Mouse (Mus musculus) right cerebral cortex, postnatal 36 days (tissue): ENCODE results near the gene Palld.
A peak's percentile ranks its signal among the peaks of the same experiment; 100 is the strongest.

ENCODE experiments used
- DNase-seq, 2 experiments: peaks; one replicate each; pipeline ENCODE4 v3.0.0; 2022; ENCODE audit warnings: low spot score in 2 of 2, mixed read lengths in 1 of 2

Gene Palld

DNA sequence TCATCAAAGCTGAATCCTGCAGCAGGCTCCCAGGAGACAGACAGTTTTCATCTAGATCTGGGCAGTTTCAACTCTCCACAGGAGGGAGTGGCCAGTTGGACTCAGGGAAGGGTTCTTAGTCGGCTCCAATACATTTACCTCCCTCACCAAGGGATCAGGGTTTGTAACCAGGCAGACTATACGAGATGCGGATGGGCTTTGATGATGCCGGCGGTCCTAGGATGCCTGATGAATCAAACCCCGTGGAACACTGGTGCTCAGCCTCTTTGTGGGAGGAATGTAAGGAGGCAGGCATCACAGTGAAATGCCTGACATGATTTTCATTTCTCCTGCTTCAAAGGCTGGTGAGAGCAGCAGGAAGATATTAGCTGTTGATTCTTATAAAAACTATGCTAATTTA is 347.1 kb downstream of the Palld start:
- no peak for DNase-seq

GRCm38 (mm10) chr8:61552755-61553402 is 349.6 kb downstream of the Palld start:
- no peak for DNase-seq

- DNase-seq, result no peak
Measured at GRCm38 (mm10) chr8:61552221-61552620, 350.3 kb downstream of the Palld start.

GRCm38 (mm10) chr8:61550006-61550748 is 352.3 kb downstream of the Palld start:
- DNase-seq, result no peak

DNA sequence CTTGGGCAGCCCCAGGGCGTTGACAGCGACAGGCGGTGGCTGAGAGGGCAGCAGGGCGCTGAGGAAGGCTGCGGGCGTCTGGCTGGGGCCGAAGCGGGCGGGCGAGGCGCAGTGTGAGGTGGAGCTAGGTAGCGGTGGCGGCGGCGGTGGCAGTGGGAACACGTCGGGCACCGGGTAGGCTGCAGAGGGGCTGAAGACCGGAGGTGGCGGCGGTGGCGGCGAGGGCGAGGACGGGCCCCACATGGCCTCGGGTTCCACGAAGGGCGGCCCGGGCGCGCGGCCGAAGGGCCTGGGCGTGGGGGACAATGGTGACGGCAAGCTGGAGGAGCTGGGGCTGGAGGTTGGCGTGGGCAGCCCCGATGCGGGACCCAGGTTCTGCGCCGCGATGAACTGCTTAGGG is 352.9 kb downstream of the Palld start:
- DNase-seq, result no peak

DNA sequence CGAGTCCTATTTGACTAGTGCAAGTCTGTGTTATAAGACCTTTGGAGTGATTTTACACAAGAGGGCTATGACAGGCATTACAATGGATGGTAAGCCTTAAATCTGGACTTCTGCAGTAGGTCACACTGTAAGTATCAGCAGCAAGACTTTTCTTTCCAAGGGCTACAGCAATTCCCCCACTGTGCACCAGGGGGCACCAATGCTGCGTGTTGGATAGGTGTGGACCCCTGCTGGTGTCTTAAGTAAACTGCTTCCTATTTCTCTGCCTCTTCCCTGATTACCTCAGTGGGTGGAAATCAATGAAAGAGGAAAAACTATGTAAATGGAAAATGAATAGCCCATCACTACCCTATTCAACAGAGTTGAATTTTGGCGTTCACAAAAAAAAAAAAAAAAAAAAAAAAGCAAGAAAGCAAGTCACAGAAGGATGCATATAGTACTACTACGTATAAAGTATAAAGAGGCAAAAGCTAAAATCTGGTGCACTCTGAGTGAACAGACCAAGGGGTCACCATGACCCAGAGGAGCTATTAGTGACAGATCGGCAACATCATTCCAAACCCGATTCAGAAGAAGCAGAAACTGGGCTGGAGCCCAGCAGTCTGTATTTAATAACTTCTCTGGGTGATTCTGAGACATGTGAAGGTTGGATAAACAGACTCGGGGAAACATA is 362.5 kb downstream of the Palld start:
- peak; percentile 68 to 75 for DNase-seq

DNA sequence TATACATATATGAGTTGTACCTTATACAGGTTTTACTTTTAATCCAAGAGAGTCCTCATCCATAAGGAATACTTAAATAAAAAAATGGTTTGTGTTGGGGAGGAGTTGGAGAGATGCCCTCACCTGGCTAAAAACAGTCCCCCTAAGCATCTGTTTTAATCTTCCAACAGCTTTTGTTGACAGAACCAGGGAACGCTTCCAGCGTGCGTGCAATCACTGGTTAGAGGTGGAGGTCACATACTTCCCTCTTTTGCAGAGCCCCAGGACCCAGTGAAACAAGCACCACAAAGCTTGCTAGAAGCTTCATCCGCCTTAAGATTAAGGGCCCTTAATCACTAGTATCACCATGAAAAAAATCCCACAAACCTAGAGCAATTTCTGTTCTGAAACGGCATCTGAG is 365.0 kb downstream of the Palld start:
- no peak for DNase-seq

GRCm38 (mm10) chr8:61535472-61535871 is 367.0 kb downstream of the Palld start:
- DNase-seq, result no peak

GRCm38 (mm10) chr8:61533356-61533926 is 369.0 kb downstream of the Palld start:
- no peak for DNase-seq

DNA sequence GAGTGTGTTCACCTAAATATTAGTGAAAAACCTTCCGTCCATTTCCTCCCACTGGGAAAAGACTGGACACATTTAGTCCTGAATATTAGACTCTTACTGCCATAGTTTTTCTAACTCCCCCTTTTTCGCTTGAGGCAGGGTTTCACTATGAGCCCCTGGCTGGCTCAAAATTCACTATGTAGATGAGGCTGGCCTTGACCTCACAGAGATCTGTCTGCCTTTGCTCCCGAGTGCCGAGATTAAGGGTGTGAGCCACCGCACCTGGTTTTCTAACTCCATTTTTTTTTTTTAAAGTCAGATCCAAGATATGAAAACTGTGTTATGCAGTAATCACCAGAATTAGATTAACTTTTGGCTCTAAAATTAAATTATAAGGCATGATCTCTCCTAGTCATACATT is 369.7 kb downstream of the Palld start:
- DNase-seq, result no peak

GRCm38 (mm10) chr8:61531944-61532795 is 370.3 kb downstream of the Palld start:
- no peak for DNase-seq

DNA sequence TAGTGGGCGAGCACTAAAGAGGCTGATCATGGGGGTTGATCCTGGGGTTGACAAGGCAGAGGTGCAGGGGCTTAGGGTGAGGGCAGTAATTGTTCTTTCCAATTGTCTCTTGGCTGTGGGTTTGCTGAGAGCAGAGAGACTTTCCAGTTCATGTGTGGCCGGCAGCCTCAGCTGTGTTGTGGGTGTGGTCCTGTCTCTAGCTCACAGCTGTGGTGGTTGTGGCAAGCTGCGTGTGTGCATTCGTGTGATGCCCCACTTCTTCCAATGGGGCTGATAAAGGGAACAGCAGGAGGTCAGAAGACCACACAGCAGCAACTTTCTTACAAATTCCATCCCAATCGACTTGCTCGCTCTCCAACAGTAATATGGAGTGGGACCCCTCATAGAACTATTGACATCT is 373.8 kb downstream of the Palld start:
- no peak for DNase-seq

DNA sequence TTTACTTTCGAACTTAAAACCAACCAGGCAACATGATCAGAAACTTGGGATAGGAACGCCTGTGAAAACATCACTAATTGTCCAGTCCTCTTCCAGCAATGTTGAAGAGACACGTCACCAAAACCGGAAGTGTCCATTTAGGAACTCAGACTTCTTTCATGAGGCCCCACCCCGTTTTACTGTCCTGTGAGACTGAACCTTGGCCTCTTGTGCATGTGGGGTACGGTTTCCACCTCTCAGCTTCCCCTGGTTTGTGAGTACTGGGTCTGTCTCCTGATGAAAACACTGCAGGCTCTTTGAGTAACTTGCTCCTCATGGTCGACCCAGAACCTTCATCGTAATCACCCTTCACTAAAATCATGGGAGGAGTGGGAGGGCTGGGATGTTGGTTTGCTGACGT is 374.3 kb downstream of the Palld start:
- no peak for DNase-seq

GRCm38 (mm10) chr8:61527037-61527436 is 375.5 kb downstream of the Palld start:
- DNase-seq, result no peak

GRCm38 (mm10) chr8:61522132-61522531 is 380.4 kb downstream of the Palld start:
- no peak for DNase-seq

GRCm38 (mm10) chr8:61517502-61518185 is 384.8 kb downstream of the Palld start:
- no peak for DNase-seq

GRCm38 (mm10) chr8:61516745-61517501 is 385.6 kb downstream of the Palld start:
- no peak for DNase-seq

DNA sequence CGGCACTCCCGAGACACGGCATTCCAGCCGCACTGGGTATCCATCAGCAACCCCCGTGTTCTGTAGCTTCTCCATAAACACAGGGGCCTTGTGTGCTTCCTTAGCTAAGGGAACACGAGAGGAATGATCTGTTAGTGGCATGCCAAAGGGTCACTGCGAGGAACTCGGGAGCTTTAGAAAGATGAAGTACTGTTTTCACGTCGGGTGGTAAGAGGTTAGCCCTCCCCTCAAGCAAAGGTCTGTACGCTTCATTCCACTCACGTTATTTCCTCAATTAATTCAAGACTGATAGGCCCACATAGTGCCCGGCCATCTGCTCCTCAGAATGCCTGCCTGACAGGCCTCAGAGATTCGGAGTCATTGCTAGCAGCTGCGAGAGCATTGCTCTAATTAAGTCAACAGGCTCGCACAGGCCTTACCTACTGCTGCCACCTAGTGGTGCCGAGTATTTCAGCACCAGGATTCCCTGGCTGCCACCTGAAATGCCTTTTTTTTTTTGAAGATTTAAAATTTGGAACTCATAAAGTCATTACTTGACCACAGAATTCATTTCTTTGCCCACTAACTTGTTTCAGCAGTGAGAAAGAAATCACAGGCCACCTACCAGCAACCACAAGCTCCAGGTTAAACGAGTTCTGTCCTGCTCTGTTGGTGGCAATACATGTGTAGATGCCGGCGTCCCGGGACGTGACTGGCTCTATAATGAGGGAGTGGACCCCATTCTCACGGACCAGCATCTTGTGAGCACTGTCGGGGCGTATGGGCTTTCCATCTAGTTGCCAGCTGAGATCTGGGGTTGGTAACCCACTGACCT is 386.4 kb downstream of the Palld start:
- DNase-seq, result peak; percentile 78 to 82
